Mouse (Mus musculus) midbrain, embryonic 15.5 days (tissue): Measurements from ENCODE around the gene Glod5. TPM values are rescaled to one million over a fixed set of nuclear protein-coding genes. Genes with fewer than 3 reads are reported as not detected.

Experiments used
- ATAC-seq: fragments of 200-750 bp; cut with Nextera tagmentation; replicated peaks from 2 replicates; pipeline ENCODE4 v1.8.0; 2017; ENCODE audit warnings: moderate TSS enrichment
- H3K27ac ChIP-seq: fragments of 300-500 bp; sonication (generic); 2 replicates; pipeline ENCODE4 v1.5.1; 2015; ENCODE audit warnings: mild to moderate bottlenecking, inconsistent platforms
- H3K27me3 ChIP-seq: fragments of 300-500 bp; sonication (generic); replicated peaks from 2 replicates; pipeline ENCODE4 v1.6.1; 2015; ENCODE audit warnings: inconsistent platforms
- H3K36me3 ChIP-seq: fragments of 300-500 bp; sonication (generic); replicated peaks from 2 replicates; pipeline ENCODE4 v1.6.1; 2015; ENCODE audit warnings: inconsistent platforms
- H3K4me1 ChIP-seq: fragments of 300-500 bp; sonication (generic); 2 replicates; pipeline ENCODE4 v1.6.1; 2015; ENCODE audit warnings: inconsistent platforms
- H3K4me2 ChIP-seq: fragments of 300-500 bp; sonication (generic); 2 replicates; pipeline ENCODE4 v1.6.1; 2015; ENCODE audit warnings: inconsistent platforms, mild to moderate bottlenecking, moderate library complexity
- H3K4me3 ChIP-seq: fragments of 300-500 bp; sonication (generic); 2 replicates; pipeline ENCODE4 v1.5.1; 2015; ENCODE audit warnings: mild to moderate bottlenecking, inconsistent platforms
- H3K9ac ChIP-seq: fragments of 300-500 bp; sonication (generic); 2 replicates; pipeline ENCODE4 v1.6.1; 2015; ENCODE audit warnings: mild to moderate bottlenecking, inconsistent platforms
- H3K9me3 ChIP-seq: fragments of 300-500 bp; sonication (generic); 2 replicates; pipeline ENCODE4 v1.6.1; 2016; ENCODE audit warnings: inconsistent platforms
- WGBS: fragments of 180-500 bp; shearing (Covaris S2); methylation state at CpG from one replicate; pipeline ENCODE4 v1.1.7; 2015; ENCODE audit warnings: mixed read lengths; 5-methylcytosine and 5-hydroxymethylcytosine counted together
- polyA plus RNA-seq: library from polyadenylated mRNA; unstranded; fragments of >200 nt; fragmentation: Nextera tagmentation; extraction: Ambion mirVana; gene quantifications from 2 replicates; pipeline ENCODE4 v1.2.1, GENCODE M21; 2015

Glod5 gene
- polyA plus RNA-seq, 1 experiment from 2014 or later = 0.27 TPM

GRCm38 (mm10) chrX:8002971-8003370 lies 15.3 kb downstream of the Glod5 start:
- H3K27me3 ChIP-seq = no peaks in the 10 kb centered on the region
- no peak overlapping the region for H3K27ac ChIP-seq
- no peaks in the 10 kb centered on the region for H3K36me3 ChIP-seq
- WGBS = 65% methylated on average over 4 of the region's 4 CpGs
- no peak overlapping the region for H3K4me2 ChIP-seq
- H3K9me3 ChIP-seq = no peaks in the 10 kb centered on the region
- no peak overlapping the region for H3K4me3 ChIP-seq
- H3K9ac ChIP-seq = no peak overlapping the region
- no peak for ATAC-seq
- no peaks in the 10 kb centered on the region for H3K4me1 ChIP-seq

- H3K27me3 ChIP-seq = no peaks in the 10 kb centered on the region
- no peaks in the 10 kb centered on the region for H3K9me3 ChIP-seq
- ATAC-seq = no peak
- H3K4me3 ChIP-seq = no peak overlapping the region
- no peak overlapping the region for H3K4me2 ChIP-seq
- H3K27ac ChIP-seq = no peak overlapping the region
- 31% methylated on average over 5 of the region's 5 CpGs for WGBS
- H3K36me3 ChIP-seq = no peaks in the 10 kb centered on the region
- no peaks in the 10 kb centered on the region for H3K4me1 ChIP-seq
- H3K9ac ChIP-seq = no peak overlapping the region
Observed at GRCm38 (mm10) chrX:8002001-8002400, 16.3 kb downstream of the Glod5 start.

GRCm38 (mm10) chrX:8000546-8001192 lies 17.6 kb downstream of the Glod5 start:
- no peak for ATAC-seq
- Histone ChIP-seq H3K36me3 (no peaks in the 10 kb centered on the region), H3K4me1 (no peaks in the 10 kb centered on the region), H3K9me3 (no peaks in the 10 kb centered on the region), H3K27ac (no peak overlapping the region), H3K4me3 (no peak overlapping the region), H3K27me3 (no peaks in the 10 kb centered on the region), H3K4me2 (no peak overlapping the region), H3K9ac (no peak overlapping the region)
- WGBS = 83% methylated on average over 3 of the region's 3 CpGs

GRCm38 (mm10) chrX:7993068-7993735 lies 25.1 kb downstream of the Glod5 start:
- ATAC-seq = no peak
- Histone ChIP-seq H3K27ac (no peak overlapping the region), H3K4me1 (no peaks in the 10 kb centered on the region), H3K27me3 (no peaks in the 10 kb centered on the region), H3K9me3 (no peaks in the 10 kb centered on the region), H3K4me3 (no peak overlapping the region), H3K9ac (no peak overlapping the region), H3K36me3 (no peaks in the 10 kb centered on the region), H3K4me2 (no peak overlapping the region)
- 72% methylated on average over 10 of the region's 10 CpGs for WGBS

- Histone ChIP-seq H3K4me1 (no peaks in the 10 kb centered on the region), H3K27me3 (no peaks in the 10 kb centered on the region), H3K9ac (no peak overlapping the region), H3K4me2 (no peak overlapping the region), H3K27ac (no peak overlapping the region), H3K36me3 (no peaks in the 10 kb centered on the region), H3K4me3 (no peak overlapping the region), H3K9me3 (no peaks in the 10 kb centered on the region)
- 61% methylated on average over 8 of the region's 8 CpGs for WGBS
- no peak for ATAC-seq
Observed at GRCm38 (mm10) chrX:7992379-7993067, 25.8 kb downstream of the Glod5 start.

GRCm38 (mm10) chrX:7981368-7981767 lies 36.9 kb downstream of the Glod5 start:
- 88% methylated on average over 7 of the region's 7 CpGs for WGBS
- H3K9ac ChIP-seq = no peak overlapping the region
- no peaks in the 10 kb centered on the region for H3K9me3 ChIP-seq
- no peak overlapping the region for H3K4me2 ChIP-seq
- no peak overlapping the region for H3K27ac ChIP-seq
- no peak overlapping the region for H3K4me3 ChIP-seq
- H3K27me3 ChIP-seq = no peaks in the 10 kb centered on the region
- H3K4me1 ChIP-seq = no peaks in the 10 kb centered on the region
- no peak for ATAC-seq
- no peaks in the 10 kb centered on the region for H3K36me3 ChIP-seq

- Histone ChIP-seq H3K36me3 (no peaks in the 10 kb centered on the region), H3K27me3 (no peaks in the 10 kb centered on the region), H3K27ac (no peak within 1 kb of the TSS), H3K9me3 (no peaks in the 10 kb centered on the region), H3K4me3 (no peak within 1 kb of the TSS), H3K9ac (no peak within 1 kb of the TSS), H3K4me1 (no peaks in the 10 kb centered on the region), H3K4me2 (no peak within 1 kb of the TSS)
- no peak for ATAC-seq
- WGBS = 98% methylated on average over 11 of the region's 11 CpGs
Observed at GRCm38 (mm10) chrX:7977892-7978291, 40.4 kb downstream of the Glod5 start, which contains the start of gene Gata1. Gene Gata1 (minus strand): TSS chrX:7978071.

- no peak for ATAC-seq
- no peaks in the 10 kb centered on the region for H3K36me3 ChIP-seq
Observed at GRCm38 (mm10) chrX:7971292-7971691, 47.0 kb downstream of the Glod5 start.

GRCm38 (mm10) chrX:7968899-7969298 lies 49.4 kb downstream of the Glod5 start:
- no peaks in the 10 kb centered on the region for H3K36me3 ChIP-seq
- WGBS = 90% methylated on average over 3 of the region's 3 CpGs
- no peak for ATAC-seq

More at GRCm38 (mm10) chrX:7971292-7971691, 47.0 kb downstream of the Glod5 start:
- no peak overlapping the region for H3K27ac ChIP-seq
- H3K4me3 ChIP-seq = no peak overlapping the region
- no peaks in the 10 kb centered on the region for H3K4me1 ChIP-seq
- H3K9ac ChIP-seq = no peak overlapping the region
- H3K9me3 ChIP-seq = no peaks in the 10 kb centered on the region
- WGBS = 52% methylated on average over 4 of the region's 4 CpGs
- no peaks in the 10 kb centered on the region for H3K27me3 ChIP-seq
- no peak overlapping the region for H3K4me2 ChIP-seq

GRCm38 (mm10) chrX:7968226-7968625 lies 50.1 kb downstream of the Glod5 start:
- H3K27me3 ChIP-seq = no peaks in the 10 kb centered on the region

More at GRCm38 (mm10) chrX:7968899-7969298, 49.4 kb downstream of the Glod5 start:
- Histone ChIP-seq H3K27me3 (no peaks in the 10 kb centered on the region), H3K4me2 (no peak overlapping the region), H3K4me1 (no peaks in the 10 kb centered on the region), H3K9ac (no peak overlapping the region), H3K9me3 (no peaks in the 10 kb centered on the region), H3K4me3 (no peak overlapping the region), H3K27ac (no peak overlapping the region)

GRCm38 (mm10) chrX:7967596-7968201 lies 50.6 kb downstream of the Glod5 start:
- H3K4me1 ChIP-seq = no peaks in the 10 kb centered on the region
- H3K27me3 ChIP-seq = no peaks in the 10 kb centered on the region
- no peak for ATAC-seq
- no peak overlapping the region for H3K4me2 ChIP-seq
- WGBS = 88% methylated on average over 8 of the region's 9 CpGs
- H3K4me3 ChIP-seq = no peak overlapping the region
- H3K27ac ChIP-seq = no peak overlapping the region
- no peaks in the 10 kb centered on the region for H3K9me3 ChIP-seq
- no peak overlapping the region for H3K9ac ChIP-seq
- no peaks in the 10 kb centered on the region for H3K36me3 ChIP-seq

More at GRCm38 (mm10) chrX:7968226-7968625, 50.1 kb downstream of the Glod5 start:
- Histone ChIP-seq H3K36me3 (no peaks in the 10 kb centered on the region), H3K9me3 (no peaks in the 10 kb centered on the region), H3K9ac (no peak overlapping the region), H3K4me2 (no peak overlapping the region), H3K4me1 (no peaks in the 10 kb centered on the region), H3K4me3 (no peak overlapping the region), H3K27ac (no peak overlapping the region)
- 78% methylated on average over 8 of the region's 8 CpGs for WGBS
- ATAC-seq = no peak

GRCm38 (mm10) chrX:7966161-7966560 lies 52.1 kb downstream of the Glod5 start:
- Histone ChIP-seq H3K4me2 (no peak overlapping the region), H3K4me3 (no peak overlapping the region), H3K36me3 (no peaks in the 10 kb centered on the region), H3K27me3 (no peaks in the 10 kb centered on the region), H3K9ac (no peak overlapping the region), H3K27ac (no peak overlapping the region), H3K4me1 (no peaks in the 10 kb centered on the region), H3K9me3 (no peaks in the 10 kb centered on the region)
- ATAC-seq = no peak
- WGBS = 83% methylated on average over 4 of the region's 4 CpGs
